Mouse (Mus musculus) liver, embryonic 14.5 days (tissue): ENCODE data around the gene Rhbdd2.

Experiments used
- CTCF ChIP-seq: IDR thresholded peaks from 2 replicates; pipeline ENCODE4 v1.5.1; 2016; ENCODE audit warnings: antibody characterized with exemption, low read depth, control low read depth
- EP300 ChIP-seq: IDR thresholded peaks from 2 replicates; pipeline ENCODE4 v1.6.1; 2016; ENCODE audit warnings: antibody characterized with exemption, low read depth

GRCm38 (mm10) chr5:135674821-135675220 is 42.4 kb downstream of the Rhbdd2 start:
- TF ChIP-seq EP300 (no peak), CTCF (no peak)
